Mouse (Mus musculus): ENCODE measurements at regions not wholly inside any gene's neighbourhood (a gene's known extent, or its start where the extent isn't known, plus 50 kb on each side); places are given as distances from the start of the nearest gene placed in this dataset.

DNA sequence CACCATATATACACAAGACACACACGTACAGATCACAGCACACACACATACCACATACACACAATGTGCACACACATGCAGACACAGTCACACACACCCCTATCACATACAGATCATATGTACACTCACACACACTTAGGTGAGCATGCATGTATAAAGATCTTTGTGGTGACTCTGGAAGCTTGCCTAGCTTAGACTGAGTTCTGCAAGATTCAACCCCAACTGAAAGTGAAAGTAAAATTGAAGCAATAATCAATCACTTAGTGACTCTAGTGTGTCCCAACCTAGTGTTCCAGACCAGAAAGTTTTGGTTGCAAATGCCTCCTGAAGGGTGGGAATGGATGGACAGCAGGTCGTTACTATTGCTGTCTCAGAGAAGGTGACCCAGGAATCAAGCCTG is 262.8 kb downstream of the Bcl11a start:
- DNase-seq (ENCODE audit: low spot score), result no peak

DNA sequence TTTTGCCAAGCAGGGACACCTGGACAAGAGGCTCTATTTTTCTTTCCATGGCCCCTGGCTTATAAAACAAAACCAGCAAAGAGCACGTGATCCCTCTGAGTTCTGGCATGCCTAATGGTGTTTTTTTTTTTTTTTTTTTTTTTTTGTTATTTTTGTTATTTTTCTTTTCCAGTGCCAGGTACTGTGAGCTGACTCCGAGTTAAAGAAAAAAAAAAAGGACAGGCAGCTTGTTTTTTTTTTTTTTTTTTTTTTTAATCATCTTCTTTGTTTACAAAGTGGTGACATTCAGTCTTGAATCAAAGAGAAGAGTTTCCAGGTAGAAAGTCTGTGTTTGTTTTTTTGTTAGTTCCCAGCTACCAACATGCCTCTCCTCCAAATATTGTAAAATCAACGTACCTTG is 263.8 kb downstream of the Bcl11a start:
- no peak for DNase-seq (ENCODE audit: low spot score)

DNA sequence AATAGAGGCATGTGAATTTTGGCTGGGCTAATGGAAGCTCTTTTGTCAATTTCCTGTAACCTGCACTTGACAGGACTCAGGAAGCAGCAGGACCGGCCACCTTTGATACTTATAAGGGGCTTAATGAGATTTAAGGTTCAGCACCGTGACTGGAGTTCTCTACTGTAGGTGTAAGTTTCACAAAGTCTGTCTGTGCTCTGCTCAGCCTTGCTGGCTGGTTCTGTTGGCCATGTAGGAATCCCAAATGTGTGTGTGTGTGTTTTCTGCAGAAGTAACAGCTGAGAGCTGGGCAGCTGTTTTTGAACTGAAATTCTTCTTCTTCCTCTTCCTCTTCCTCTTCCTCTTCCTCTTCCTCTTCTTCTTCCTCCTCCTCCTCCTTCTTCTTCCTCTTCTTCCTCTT is 264.3 kb downstream of the Bcl11a start:
- no peak for DNase-seq (ENCODE audit: low spot score)

DNA sequence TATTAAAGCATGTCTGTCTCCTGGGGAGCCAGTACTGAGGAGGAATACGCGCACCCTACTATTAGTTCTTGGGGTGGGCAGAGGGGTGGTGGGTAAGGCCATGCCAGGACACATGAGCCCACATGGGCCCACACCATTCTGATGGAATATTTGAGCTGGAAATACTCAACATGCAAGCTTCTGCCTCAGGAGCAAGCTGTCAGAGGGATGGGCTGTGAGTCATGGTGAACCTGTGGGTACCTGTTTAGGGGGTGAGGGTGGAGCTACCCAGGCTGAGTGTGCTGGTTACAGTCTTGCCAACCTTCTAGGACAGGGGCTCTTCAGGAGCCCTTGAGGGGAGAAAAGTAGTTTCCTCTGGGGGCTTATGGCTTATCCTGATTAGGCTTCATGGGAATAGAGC is 264.9 kb downstream of the Bcl11a start:
- no peak for DNase-seq (ENCODE audit: low spot score)

DNA sequence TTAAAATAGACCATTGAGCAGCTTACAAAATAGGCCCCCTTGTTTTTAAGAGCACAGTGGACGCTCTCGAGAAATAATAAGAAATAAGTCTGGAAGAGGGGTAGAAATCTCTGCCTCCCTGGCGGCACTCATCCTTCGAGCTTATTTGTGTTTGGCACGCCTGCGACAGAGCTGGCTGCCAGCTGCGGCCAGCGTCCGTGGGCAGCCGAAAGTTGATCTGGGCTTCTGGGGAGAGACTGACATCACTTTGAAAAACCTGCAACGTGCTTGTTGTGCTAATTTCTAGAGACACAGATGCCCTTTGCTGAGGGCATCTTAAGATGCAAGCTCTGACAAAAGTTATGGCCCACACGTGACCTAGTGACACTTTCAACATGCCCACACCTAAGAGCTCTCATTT is 269.4 kb downstream of the Bcl11a start:
- DNase-seq (ENCODE audit: low spot score), result no peak

DNA sequence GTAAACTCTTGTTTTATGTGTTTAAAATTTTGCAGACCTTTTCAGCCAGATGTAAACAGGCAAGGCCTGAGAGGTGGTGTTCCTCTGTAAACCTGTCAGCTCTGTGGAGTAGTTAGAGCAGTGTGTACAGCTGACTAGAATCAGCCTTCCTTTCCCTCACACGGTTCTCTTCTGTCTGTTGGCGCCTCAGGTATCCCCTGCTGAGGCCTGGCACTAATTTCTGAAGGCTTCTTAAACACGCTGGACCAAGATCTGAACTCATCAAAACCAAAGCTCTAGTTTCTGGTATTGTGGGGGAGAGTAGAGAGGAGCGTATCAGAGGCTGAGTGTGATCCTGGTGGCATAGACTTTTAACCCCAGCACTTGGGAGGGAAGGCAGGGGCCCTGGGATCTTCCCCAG is 270.9 kb downstream of the Bcl11a start:
- DNase-seq (ENCODE audit: low spot score), result no peak

DNA sequence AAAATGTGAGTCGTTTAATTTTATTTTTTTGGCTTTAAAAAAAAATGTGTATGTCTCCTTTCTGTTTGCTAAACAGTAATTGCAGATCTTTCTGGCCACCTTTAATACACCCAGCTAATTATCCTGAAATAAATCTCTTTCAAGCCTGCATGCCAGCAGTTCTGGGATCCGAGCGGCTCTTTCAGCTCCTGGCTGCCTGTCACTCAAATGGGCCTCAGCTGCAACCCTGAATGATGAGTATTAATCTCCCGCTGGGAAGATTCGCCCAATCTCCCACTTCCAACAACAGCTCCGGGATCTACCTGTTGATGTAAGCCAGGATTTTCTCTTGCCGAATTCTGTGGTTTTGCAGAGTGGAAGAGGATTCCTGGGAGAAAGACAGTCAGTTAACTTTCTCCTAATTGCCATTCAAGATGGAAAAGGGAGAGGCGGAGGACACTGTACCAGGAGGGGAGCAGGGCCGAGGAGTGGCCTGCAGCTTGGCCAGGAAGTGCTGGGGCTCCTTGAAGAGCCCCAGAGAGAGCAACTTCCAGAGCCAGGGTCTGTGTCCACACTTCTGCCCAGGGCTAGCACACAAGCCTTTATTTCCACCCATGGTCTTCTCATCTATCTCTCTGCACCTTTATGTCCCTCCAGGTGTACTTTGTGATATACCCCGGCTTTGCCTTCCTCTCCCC is 272.2 kb downstream of the Bcl11a start:
- DNase-seq (ENCODE audit: low spot score), result no peak

DNA sequence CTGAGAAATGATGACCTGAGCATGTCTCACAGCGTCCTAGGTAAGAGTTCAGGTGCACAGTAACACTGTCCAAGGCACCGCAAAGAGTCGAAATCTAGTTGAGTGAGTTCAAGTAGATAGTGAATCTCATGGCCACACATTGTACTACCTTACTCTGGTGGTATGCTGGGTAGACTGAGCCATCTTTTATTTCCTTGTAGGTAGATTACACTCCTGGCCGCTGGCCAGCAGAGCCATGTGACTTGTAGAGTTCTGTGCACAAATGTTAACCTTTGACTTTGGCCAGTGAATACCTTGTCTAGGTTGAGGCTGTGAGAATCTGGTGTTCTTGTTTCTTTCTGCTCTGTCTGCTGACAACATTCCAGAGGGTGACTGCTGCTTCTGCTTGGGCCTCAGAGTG is 273.0 kb downstream of the Bcl11a start:
- DNase-seq (ENCODE audit: low spot score), result no peak

DNA sequence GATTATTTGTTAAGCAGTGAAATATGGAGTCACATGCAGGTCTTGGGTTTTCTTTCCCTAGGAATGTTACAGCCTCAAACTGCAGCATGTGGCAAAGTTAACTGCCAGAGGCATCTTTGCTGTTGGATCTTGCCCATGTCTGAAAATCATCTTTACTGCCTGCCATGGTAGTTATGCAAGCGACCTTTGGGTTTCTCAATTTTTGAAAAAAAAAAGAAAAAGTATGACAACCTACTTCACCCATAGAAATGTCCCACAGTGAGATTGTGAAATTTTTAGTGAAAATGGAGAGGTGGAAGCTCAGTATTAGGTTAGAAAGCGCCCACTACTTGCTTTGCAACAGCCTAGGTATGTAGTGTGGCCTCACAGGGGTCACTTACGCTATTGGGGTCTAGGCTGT is 274.2 kb downstream of the Bcl11a start:
- DNase-seq (ENCODE audit: low spot score), result no peak

DNA sequence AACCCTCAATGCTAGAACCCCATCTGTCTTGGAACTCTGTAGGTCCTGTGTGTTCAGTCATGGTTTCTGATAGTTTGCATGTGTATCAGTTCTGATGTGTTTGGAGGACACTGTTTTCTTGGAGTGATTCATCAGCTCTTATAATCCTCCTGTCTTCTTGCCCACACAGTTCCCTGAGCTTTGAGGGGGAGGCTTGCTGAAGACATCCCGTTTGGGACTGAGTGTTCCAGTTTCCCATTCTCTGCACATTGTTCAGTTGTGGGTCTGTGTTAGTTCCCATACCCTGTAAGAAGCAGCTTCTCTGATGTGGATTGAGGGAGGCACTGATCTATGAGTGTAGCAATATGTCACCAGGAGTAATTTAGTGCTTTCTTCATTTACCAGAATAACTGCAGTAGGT is 275.2 kb downstream of the Bcl11a start:
- no peak for DNase-seq (ENCODE audit: low spot score)

DNA sequence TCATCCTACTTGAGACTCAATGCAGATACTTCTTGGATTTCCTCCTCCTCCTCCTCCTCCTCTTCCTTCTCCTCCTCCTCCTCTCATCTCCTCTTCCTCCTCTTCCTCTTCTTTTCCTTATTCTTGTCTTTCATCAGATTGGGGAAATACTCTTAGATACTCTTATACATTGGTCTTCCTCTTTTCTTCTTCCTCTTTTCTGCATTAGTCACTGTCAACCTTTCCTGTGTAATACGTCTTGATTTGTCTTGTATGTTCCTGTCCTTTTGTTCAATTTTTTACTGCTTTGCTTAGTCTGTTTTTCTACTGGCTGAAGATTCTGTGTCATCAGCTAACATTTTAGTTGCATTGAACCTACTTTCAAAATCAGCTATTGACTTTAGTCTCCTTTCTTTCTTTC is 279.5 kb downstream of the Bcl11a start:
- DNase-seq (ENCODE audit: low spot score), result no peak

DNA sequence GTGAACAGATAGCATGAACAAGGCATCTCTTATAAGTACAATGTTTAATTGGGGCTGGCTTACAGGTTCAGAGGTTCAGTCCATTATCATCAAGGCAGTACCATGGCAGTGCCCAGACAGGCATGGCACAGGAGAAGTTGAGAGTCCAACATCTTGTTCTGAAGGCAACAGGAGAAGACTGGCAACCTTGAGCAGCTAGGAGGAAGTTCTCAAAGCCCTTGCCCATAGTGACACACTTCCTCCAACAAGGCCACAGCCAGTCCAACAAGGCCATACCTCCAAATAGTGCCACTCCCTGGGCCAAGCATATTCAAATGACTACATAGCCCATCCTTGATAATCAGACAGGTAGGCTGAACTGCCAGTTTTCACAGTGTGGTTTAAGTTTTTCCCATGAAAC is 281.2 kb downstream of the Bcl11a start:
- DNase-seq (ENCODE audit: low spot score), result no peak

DNA sequence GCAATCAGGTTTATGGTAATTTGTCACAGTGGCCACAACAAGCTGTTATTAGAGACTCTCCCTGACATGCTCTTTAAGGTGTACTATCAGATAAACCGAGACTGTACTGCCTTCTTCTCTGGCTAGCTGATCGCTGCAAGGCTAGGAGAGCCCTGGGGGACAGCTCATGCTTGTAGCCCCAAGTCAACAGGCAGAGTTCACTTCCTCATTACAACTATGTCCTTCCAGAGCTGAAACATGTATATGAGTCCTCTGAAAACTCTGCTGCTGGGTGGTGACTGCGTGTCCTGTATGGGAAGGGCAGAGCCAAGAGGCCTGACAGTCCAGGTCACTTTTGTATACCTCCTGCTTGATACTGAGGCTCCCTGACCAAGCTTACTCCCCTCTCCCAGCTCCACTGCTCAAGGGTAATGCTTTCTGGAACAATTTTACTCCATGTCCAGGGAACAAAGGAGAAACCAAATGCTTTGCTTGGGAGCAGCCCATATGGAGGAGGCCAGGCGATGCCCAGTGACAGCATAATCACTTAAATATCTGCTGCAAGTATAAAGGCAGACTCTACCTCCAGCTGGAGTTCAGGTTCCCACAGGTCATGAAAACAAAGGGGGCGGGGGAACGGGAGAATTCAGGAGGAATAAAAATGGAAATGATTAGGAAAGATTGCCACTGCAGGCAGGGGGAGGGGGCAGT is 284.3 kb downstream of the Bcl11a start:
- DNase-seq (ENCODE audit: low spot score), result no peak

DNA sequence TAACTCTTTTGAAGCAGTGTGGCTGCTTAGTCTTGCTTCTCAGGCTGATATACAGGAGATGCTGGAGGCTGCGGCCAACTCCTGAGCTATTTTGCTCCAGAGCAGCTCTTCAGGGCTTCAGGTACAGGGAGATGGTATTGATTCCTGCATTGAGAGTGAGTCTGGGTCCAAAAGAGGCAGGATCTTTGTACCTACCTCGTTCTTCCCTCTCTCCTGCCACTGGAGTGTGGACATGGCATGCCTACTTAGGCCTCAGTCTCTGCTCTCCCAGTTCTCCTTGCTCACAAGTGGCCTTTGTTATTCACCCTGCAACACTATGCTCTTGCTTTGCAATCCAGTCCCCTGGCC is 284.8 kb downstream of the Bcl11a start:
- no peak for DNase-seq (ENCODE audit: low spot score)

DNA sequence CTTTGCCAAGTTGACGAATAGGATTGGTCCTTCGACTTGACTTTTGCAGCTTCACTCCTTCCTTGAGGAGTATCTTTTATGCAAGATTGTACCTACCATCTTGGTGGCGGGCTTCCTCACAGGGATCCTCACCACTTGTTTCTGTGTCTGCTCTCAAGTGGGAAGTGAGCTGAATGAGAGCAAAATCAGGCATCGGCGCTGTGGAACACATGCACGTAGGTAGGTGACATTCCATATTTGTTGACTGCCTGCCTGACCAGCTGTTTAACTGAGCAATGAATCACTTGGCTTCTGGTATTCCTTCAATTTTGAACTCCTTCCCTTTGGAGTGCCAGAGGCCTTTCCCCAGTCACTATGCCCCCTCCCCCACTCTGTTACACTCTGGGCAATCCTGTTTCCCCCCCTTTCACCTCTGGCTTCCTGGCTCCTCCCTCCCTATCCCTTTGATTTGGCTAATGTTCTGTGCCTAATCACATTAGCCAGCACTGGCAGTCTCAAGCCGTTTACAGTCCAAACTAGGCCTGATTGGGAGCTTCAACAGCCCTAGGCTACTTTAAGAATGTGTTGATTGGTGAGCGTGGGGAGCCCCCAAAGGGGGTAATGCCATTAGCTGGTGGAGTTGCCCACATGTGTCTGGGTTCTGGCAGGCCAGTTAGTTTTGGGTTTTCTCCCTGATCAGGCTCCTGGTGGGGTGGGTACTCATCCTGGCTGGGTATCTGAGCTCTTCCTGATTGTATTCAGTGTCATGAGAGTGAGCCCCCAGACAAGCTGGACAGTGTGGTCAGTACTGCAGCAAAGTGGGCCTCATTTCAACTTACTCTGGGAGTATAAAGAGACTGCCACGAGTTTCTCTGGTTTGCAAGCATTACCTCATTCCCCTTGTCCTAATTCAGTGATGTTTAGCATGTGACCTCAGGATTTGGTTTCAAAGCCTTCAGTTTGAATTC is 285.8 kb downstream of the Bcl11a start:
- DNase-seq (ENCODE audit: low spot score), result no peak

DNA sequence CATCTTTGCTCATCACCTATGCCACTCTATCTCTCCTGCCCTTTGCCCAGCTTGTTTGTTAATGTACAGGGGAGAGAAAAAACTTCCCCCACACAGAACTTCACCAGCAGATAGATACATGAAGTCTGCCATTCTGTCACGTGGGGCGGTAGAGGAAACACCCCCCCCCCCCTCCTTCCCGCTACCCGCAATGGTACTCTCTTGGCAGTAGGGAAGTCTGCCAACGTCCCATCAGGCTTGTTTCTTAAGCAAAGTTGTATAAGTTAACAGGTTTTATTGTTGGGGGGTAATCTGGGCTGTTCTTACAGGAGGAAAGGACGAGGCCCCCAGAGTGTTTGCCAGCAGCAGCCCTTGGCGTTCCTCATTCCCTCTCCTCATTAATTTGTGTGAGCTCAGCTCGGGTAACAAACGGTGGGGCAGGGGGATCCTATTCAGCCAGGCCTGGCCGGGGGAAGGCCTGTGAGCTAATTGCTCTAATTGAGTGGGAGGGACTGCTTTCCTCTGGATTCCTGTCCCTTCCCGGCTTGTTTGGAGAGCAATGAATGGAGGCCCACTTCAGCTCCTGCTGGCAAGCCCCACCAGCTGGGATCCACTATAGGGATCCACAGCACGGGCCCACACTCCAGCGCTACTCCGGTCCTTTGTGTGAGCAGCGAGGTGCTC is 292.5 kb downstream of the Bcl11a start:
- no peak for DNase-seq (ENCODE audit: low spot score)

DNA sequence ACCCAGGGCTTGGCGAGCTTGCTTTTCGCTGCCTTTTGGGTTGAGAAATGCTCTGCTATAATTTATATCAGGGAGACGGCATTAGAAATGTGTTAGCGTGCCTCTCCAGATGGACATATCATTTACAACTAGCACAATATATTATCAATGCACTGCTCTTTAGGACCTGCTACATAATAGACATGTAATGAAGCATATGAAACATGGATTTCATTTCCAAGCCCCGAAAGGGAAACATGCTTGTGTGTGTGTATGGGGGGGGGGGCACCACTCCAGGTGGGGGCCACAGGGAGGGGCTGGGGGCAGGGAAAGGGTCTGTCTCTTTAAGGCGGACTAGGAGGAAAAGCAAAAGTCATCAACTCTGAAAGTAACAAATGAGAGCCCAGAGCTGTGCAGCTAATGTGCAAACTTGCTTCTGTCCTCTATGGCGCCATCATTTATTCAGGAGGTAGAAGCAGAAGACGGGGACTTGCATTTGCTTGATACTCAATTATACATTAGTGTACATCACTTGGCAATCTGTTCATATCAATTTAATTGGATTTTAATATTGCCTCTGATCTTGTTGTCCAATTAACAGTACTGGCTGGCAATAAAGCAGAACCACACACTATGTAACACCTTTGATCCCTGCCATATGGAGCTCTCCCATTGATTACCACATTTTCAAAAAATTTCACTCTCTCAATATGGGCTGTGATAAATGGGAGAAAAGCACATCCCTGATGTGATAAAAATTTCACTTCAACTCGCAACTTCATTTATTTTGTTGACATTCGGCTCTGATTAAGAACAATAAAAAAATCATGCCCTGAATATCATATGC is 293.2 kb downstream of the Bcl11a start:
- DNase-seq (ENCODE audit: low spot score), result no peak

DNA sequence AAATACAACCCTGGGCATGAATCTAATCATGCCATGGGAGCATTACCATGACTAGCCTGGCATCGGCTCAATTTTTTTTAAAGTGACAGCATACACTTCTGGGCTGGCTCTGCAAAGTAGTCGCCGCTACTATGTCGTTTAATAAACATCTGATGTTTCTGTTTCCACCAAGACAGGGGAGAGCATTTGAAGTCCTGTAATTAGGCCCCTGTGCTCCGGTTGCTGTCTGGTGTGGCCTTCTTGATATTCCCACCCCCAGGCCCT is 293.8 kb downstream of the Bcl11a start:
- no peak for DNase-seq (ENCODE audit: low spot score)

DNA sequence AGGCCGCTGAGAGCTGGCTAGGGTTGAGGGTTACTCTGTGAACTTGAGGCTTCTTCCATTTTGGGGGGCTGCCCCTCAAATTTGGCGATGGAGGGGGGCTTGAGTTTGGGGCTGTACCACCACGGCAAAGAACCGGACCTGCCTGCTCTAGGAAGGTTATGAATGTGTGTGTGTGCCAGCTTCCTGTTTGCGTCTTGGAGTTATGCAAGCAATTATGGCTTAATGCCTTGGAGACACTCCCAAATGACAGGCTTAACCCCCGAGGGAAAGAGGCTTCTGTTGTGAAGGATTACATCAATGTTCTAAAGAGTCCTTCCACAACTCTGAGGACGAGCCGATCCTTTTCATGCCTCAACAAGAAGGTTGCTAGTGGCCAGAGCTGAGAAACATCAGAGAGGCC is 294.1 kb downstream of the Bcl11a start:
- DNase-seq (ENCODE audit: low spot score), result no peak

DNA sequence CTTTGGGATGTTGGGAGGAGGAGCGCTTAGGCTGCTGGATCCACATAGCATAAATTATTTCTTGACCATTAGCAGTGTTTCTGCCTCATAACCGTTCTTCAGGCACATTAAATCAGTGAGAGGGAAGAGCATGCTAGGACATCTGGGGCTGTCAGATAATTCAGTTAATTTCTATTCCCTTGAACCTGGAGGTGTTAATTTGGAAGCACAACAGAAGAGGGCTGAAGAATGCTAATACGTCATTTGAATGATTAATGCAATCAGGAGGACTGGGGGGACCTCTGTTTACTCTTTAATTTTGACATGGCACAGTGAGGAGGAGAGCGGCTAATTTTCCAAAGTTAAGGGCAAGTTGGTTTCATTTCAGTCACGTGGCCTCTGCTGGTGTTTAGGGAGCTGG is 294.8 kb downstream of the Bcl11a start:
- no peak for DNase-seq (ENCODE audit: low spot score)

DNA sequence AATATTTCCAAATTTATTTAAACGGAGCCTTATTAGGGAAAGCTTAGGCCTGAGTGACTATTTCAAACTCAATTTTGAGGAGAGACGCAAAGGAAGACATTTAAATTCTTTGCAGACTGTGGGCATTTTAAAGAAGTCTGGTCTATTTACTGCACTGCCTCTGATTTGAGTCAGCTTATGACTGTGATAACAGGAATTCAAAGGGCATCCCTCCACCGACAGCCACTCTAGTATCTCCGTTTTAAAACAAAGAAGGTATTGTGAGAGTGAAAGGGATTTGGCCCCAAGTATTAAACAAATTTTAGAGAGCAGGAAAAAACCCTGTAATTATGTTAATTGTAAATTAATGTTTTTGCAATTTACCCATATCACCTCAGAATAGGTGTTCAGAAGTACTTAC is 295.4 kb downstream of the Bcl11a start:
- no peak for DNase-seq (ENCODE audit: low spot score)

DNA sequence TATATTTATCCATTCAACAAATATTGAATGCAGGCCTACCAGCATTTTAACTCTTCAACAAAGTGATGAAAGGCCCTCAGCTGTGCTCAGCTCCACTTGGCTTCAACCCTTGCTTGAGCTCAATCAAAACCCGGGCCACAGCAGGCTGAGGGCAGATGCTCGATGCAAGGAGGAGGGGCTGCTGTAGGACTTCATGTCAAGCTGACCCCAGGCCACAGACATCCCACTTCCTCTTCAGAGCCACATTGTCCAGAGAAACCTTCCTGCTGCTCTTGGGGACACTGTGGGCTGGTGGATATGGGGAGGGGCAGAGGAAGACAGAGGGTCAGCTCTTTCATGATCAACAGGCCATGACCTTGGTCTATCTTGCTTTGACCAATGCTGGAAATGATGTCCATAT is 299.7 kb downstream of the Bcl11a start:
- no peak for DNase-seq (ENCODE audit: low spot score)
